Mouse (Mus musculus) kidney, postnatal 0 days (tissue): ENCODE data around the gene Gm21788. TPM values are rescaled to one million over a fixed set of nuclear protein-coding genes. Genes with fewer than 3 reads are reported as not detected.
"Not testable (repeated sequence)": the region's sequence is repeated elsewhere in the genome, so short reads cannot be mapped to it uniquely, and the experiment has no call there.

Experiments
- ATAC-seq: fragments of 200-750 bp; cut with Nextera tagmentation; replicated peaks from 2 replicates; pipeline ENCODE4 v1.8.0; 2017; ENCODE audit warnings: low read depth, moderate number of reproducible peaks, moderate TSS enrichment, moderate library complexity; ENCODE audit not compliant: low FRiP score
- DNase-seq: peaks from one replicate; pipeline ENCODE4 v3.0.0-alpha.2; 2016; ENCODE audit warnings: low spot score
- H3K27ac ChIP-seq: fragments of 300-500 bp; sonication (generic); 2 replicates; pipeline ENCODE4 v1.5.1; 2014; ENCODE audit warnings: mild to moderate bottlenecking
- H3K27me3 ChIP-seq: fragments of 300-500 bp; sonication (generic); 2 replicates; pipeline ENCODE4 v1.6.1; 2014; ENCODE audit warnings: low read length, mixed read lengths; ENCODE audit not compliant: insufficient read depth
- H3K36me3 ChIP-seq: fragments of 300-500 bp; sonication (generic); 2 replicates; pipeline ENCODE4 v1.6.1; 2014; ENCODE audit warnings: low read length, mixed read lengths; ENCODE audit not compliant: insufficient read depth
- H3K4me1 ChIP-seq: fragments of 300-500 bp; sonication (generic); replicated peaks from 2 replicates; pipeline ENCODE4 v1.6.1; 2014; ENCODE audit warnings: antibody characterized with exemption, low read length, mixed read lengths; ENCODE audit not compliant: insufficient read depth
- H3K4me2 ChIP-seq: fragments of 300-500 bp; sonication (generic); 2 replicates; pipeline ENCODE4 v1.6.1; 2014; ENCODE audit warnings: mild to moderate bottlenecking, low read length, moderate library complexity, mixed read lengths
- H3K4me3 ChIP-seq: fragments of 300-500 bp; sonication (generic); replicated peaks from 2 replicates; pipeline ENCODE4 v1.5.1; 2014; ENCODE audit warnings: low read depth, low read length
- H3K9ac ChIP-seq: fragments of 300-500 bp; sonication (generic); 2 replicates; pipeline ENCODE4 v1.6.1; 2014; ENCODE audit warnings: low read depth, low read length
- H3K9me3 ChIP-seq: fragments of 300-500 bp; sonication (generic); replicated peaks from 2 replicates; pipeline ENCODE4 v1.6.1; 2016; ENCODE audit warnings: low read length, inconsistent platforms, mixed read lengths
- WGBS: fragments of 180-500 bp; shearing (Covaris S2); extraction: QIAGEN DNeasy Blood & Tissue Kit; methylation state at CpG from one replicate; pipeline ENCODE4 v1.1.7; 2014; 5-methylcytosine and 5-hydroxymethylcytosine counted together
- polyA plus RNA-seq: library from polyadenylated mRNA; unstranded; fragments of >200 nt; fragmentation: Nextera tagmentation; extraction: Ambion mirVana; gene quantifications from 2 replicates; pipeline ENCODE4 v1.2.1, GENCODE M21; 2015

Gm21788 gene
- not detected in 2 replicates for polyA plus RNA-seq

- H3K27ac ChIP-seq, H3K36me3 ChIP-seq, ATAC-seq, H3K4me2 ChIP-seq, DNase-seq, H3K4me1 ChIP-seq, H3K4me3 ChIP-seq, H3K9ac ChIP-seq, H3K9me3 ChIP-seq, H3K27me3 ChIP-seq: not testable (repeated sequence)
- no CpG with 5 or more reads among the region's 3 CpGs for WGBS
These were observed at the start of gene Gm21788 for GRCm38 (mm10) chrY:7404710-7405109. TSS of gene Gm21788 (plus strand) at chrY:7405010.

Other genes starting within 250 kb of the Gm21788 start
- not detected in 2 replicates for gene Gm21244, start 235.7 kb upstream of the Gm21788 start, polyA plus RNA-seq
- gene Gm28998, start 151.2 kb upstream of the Gm21788 start, polyA plus RNA-seq: not detected in 2 replicates
- not detected in 2 replicates for gene Gm20826, start 233.5 kb downstream of the Gm21788 start, polyA plus RNA-seq